Mouse (Mus musculus): ENCODE measurements around the gene Fam167b.

Gene Fam167b

DNA sequence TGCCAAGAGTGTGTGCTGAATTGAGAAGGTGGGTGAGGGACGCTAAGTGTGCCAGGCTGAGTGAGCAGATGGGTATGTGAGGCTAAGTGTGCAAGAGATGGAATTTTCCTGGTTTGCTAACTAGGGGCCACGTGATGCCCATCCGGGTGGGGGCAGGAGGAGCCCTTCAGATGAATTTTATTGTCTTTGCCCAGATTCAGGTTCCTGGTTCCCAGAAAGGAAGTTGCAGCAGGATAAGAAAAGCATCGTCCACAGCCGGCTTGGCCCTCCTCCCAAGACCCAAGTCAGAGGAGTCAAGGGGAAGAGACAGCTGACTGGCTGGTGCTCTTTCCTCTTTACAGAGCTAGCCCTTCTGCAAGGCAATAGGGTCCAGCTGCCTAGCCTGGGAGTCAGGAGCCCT is at the start of gene Fam167b:
Fam167b (minus strand) TSS at position 84 of the 400 bp plus-strand sequence.
- in situ Hi-C loops (cut with MboI, MseI) = no loop called here

- in situ Hi-C loops (cut with MboI, MseI) = loop anchor here (25.0 kb wide), 1 partner anchor 736 kb away; the partner anchor contains the start of genes Snrnp40 and Zcchc17
Measured at GRCm38 (mm10) chr4:129626035-129626434, 47.7 kb upstream of the Fam167b start.

GRCm38 (mm10) chr4:129625496-129625895 is 47.1 kb upstream of the Fam167b start:
- in situ Hi-C loops (cut with MboI, MseI) = loop anchor here (25.0 kb wide), 1 partner anchor 737 kb away; the partner anchor contains the start of genes Snrnp40 and Zcchc17

- in situ Hi-C loops (cut with MboI, MseI) = loop anchor here (25.0 kb wide), 1 partner anchor 737 kb away; the partner anchor contains the start of genes Snrnp40 and Zcchc17
Measured at GRCm38 (mm10) chr4:129625029-129625370, 46.7 kb upstream of the Fam167b start.

- in situ Hi-C loops (cut with MboI, MseI) = loop anchor here (25.0 kb wide), 1 partner anchor 738 kb away; the partner anchor contains the start of genes Snrnp40 and Zcchc17
Measured at GRCm38 (mm10) chr4:129624281-129625028, 46.1 kb upstream of the Fam167b start.

GRCm38 (mm10) chr4:129623681-129624091 is 45.3 kb upstream of the Fam167b start, which contains the start of gene Ccdc28b:
Gene Ccdc28b (minus strand): TSS chr4:129623947.
- in situ Hi-C loops (cut with MboI, MseI) = no loop called here

GRCm38 (mm10) chr4:129622803-129623535 is 44.6 kb upstream of the Fam167b start:
- in situ Hi-C loops (cut with MboI, MseI) = no loop called here

DNA sequence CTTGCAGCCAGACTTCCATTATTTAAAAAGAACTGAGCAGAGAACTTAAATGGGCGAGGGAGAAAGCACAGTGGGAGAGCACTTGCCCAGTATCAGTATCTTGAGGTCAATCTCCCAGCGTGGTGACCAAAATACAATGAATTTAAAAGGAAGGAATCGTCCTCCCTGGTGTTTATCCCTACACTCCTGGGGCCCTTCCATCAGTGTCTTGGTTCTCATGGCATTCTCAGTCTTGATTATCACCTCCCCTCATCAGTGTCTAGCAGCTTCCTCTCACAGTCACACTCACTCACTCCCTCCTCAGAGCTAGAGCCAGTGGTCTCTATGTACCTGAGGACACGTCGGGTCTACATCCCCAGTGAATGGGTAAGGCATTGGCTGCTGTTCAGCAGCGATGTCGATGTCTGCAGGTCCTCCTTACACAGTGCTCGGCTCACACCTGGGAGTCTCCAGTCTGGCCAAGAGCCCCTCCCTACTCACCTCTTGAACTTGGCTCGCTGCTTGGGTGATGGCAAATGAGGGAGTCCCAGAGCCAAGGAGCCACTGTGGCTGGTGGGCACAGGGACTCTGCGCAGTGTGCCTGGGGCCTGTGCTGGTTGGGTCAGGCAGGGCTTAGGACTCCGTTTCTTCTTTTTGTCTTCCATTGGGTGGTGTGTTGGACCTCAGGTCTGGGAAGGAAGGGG is 43.9 kb upstream of the Fam167b start:
- in situ Hi-C loops (cut with MboI, MseI) = no loop called here

GRCm38 (mm10) chr4:129621283-129621841 is 43.0 kb upstream of the Fam167b start:
- in situ Hi-C loops (cut with MboI, MseI) = no loop called here

DNA sequence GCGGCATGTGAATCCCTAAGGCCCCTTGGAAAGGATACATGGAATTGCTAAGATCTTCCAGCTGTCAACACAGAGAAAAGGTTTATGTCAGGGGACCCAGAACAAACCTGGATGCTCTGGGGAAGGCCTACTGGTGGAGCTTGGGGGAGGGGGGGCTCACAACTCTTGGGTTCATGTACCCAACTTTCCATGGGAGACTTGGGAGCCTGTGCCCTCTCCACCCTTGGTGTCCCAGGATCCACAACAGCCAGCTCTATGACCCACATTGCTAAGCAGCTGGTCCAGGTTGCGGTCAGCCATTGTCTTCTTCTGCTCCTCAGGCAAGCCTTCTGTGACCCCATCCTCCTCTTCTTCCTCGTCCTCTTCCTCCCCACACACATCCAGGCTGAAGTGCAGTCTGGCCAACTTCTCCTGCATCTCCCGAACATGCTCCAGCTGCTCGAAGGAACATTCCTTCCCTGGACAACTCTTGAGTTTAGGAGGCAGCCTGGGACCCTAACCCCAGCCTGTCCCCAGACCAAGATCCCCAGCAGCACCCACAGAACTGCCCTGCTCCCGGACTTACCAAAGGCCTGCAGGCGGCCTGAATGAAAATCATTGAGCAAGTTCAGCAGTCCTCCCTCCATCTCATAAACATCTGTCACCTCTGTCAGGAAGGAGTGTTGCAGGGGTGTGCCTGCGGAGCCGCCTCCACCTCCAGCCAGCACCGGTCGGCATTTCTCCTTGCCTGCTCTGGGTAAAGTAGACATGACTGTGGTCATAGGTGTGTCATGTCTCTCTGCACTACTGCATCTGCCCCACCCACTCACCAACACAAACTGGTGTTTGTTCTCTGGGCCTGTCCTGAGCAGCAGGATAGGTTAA is 42.3 kb upstream of the Fam167b start:
- in situ Hi-C loops (cut with MboI, MseI) = no loop called here

DNA sequence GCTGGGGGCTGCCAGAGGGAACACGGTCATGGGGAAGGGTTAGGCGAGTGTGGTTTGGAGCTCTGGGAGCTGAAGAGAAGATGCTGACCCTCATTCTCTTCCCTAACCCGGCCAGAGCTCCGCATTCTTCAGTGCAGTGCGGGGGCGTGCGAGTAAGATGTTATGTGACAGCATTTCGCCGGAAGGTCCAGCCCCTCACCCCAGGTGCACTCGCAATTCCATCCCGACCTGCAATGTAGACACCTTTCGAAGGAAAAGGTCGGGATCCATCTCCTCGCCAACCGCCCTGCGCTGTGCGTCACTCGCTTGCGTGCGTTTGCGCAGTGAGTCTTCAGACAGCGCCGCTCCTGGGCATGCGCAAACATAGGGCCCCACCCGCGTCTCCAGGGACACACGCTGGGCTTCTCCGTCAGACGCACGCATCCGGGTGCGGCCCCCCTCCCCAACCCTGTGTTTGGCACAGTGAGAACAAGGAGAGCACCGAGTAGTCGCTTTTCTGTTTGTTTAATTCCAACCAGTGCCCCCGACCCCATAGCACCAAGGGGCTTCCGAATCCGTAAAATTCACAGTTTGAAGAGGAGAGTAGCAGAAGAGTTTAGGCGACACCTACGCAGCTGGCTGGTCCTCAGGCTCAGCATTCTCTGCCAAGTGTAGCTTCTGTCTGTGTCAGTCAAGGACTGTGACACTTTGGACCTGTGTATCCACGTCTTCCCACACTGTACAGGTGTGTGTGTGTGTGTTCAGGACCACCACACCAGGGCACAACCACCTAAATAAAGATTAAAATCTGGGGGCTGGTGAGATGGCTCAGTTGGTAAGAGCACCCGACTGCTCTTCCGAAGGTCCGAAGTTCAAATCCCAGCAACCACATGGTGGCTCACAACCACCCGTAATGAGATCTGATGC is 40.7 kb upstream of the Fam167b start, which contains the start of gene Iqcc:
Iqcc (minus strand) TSS at position 314 of the 906 bp plus-strand sequence.
- in situ Hi-C loops (cut with MboI, MseI) = loop anchor here (10.0 kb wide), 1 partner anchor 274 kb away; no protein-coding TSS in a partner anchor

GRCm38 (mm10) chr4:129618031-129618430 is 39.7 kb upstream of the Fam167b start:
- in situ Hi-C loops (cut with MboI, MseI) = loop anchor here (10.0 kb wide), 1 partner anchor 273 kb away; no protein-coding TSS in a partner anchor

- in situ Hi-C loops (cut with MboI, MseI) = loop anchor here (10.0 kb wide), 1 partner anchor 272 kb away; no protein-coding TSS in a partner anchor
Measured at GRCm38 (mm10) chr4:129617121-129617641, 38.8 kb upstream of the Fam167b start.

DNA sequence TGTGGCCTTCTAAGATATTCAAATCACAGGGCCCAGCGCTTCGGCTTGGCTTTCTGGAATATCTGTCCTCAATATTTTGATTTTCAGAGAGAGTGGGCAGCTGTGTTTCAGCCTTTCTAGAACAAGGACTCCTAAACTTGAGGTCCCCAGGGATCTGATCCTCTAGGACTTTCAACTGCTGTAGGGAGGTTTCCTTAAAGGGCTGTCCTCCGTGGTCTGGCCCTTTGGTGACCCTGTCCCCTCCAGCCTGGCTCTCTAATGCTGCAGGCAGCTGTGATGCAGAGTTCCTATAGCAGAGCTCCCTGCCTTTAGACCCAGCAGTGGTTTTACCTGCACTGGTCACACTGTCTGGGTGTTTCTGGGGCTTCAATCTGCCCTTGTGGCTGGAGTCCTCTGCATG is 38.3 kb upstream of the Fam167b start:
- in situ Hi-C loops (cut with MboI, MseI) = loop anchor here (10.0 kb wide), 1 partner anchor 272 kb away; no protein-coding TSS in a partner anchor

DNA sequence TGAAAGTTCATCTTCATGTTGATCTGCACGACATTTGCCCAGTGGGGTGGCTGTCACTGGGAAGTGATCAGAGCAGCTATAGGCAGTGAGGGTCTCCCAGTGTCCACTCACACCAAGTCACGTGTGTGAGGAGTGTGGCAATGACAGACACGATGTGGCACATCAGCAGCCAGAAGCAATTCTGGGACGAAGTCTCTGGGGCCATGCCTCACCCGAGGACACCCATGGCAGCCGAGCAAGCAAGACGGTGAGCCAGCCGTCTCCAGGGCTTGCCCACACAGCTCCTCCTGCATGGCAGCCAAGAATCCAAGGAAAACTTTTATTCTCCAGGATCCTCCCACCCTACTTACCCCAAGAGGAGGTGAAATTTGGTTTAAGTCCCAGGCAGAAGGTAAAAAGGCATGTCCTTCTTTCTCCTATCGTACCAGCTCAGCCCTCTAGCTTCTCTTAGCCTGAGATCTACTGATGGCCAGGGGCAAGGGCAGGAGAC is 37.5 kb upstream of the Fam167b start:
- in situ Hi-C loops (cut with MboI, MseI) = loop anchor here (10.0 kb wide), 1 partner anchor 271 kb away; no protein-coding TSS in a partner anchor

GRCm38 (mm10) chr4:129614093-129614492 is 35.7 kb upstream of the Fam167b start, which contains the start of gene Dcdc2b:
Gene Dcdc2b (minus strand): TSS chr4:129614257.
- in situ Hi-C loops (cut with MboI, MseI) = loop anchor here (10.0 kb wide), 1 partner anchor 269 kb away; no protein-coding TSS in a partner anchor

DNA sequence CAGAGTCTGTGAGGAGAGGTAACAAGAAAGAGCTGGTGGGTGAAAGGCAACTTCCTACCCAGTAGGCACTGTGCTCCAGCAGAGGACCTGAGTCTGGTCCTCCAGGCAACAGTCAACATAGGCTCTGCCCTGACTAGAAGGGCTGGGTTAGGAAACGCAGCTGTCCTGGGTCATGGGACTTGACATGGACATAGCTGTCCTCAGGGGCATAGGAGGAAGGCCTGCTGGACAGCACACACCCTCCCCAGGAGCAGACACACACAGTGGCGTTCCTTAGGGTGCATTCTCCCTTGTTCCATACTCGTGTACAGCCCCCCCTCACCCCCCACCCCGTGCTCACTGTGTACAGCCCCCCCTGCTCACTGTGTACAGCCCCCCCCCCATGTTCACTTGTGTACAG is 32.1 kb upstream of the Fam167b start:
- in situ Hi-C loops (cut with MboI, MseI) = loop anchor here (10.0 kb wide), 1 partner anchor 266 kb away; no protein-coding TSS in a partner anchor

DNA sequence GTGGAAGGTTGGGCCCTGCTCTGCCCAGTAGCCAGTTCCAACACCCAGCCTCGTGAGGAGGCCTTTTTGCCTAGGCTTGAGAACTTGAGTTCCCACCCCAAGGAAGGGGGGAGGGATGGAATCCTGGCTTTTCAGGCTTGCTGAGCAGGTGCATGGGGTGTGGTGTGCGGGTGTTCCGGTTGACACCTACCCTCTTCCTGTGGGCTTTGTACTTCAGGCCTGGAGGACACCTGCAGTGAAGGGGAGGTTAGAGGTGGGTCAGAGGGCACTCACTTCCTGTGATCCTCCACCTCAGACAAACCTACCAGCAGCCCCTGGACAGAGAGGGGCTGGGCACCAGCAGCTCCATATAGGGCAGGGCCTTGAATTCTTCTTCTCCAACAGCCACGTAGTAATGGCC is 31.7 kb upstream of the Fam167b start:
- in situ Hi-C loops (cut with MboI, MseI) = loop anchor here (10.0 kb wide), 1 partner anchor 265 kb away; no protein-coding TSS in a partner anchor

All from regulatory T cell (primary cell).